Mouse (Mus musculus): Measurements from ENCODE around the gene Enox2. TPM values are rescaled to one million over a fixed set of nuclear protein-coding genes. Genes with fewer than 3 reads are reported as not detected.
"Not testable (repeated sequence)": the region's sequence is repeated elsewhere in the genome, so short reads cannot be mapped to it uniquely, and the experiment has no call there.

Gene Enox2
- 10 to 100 TPM in 1 of 2 experiments, 1 to 10 TPM in 1; 8.9 to 10.0 TPM for total RNA-seq (2021)

DNA sequence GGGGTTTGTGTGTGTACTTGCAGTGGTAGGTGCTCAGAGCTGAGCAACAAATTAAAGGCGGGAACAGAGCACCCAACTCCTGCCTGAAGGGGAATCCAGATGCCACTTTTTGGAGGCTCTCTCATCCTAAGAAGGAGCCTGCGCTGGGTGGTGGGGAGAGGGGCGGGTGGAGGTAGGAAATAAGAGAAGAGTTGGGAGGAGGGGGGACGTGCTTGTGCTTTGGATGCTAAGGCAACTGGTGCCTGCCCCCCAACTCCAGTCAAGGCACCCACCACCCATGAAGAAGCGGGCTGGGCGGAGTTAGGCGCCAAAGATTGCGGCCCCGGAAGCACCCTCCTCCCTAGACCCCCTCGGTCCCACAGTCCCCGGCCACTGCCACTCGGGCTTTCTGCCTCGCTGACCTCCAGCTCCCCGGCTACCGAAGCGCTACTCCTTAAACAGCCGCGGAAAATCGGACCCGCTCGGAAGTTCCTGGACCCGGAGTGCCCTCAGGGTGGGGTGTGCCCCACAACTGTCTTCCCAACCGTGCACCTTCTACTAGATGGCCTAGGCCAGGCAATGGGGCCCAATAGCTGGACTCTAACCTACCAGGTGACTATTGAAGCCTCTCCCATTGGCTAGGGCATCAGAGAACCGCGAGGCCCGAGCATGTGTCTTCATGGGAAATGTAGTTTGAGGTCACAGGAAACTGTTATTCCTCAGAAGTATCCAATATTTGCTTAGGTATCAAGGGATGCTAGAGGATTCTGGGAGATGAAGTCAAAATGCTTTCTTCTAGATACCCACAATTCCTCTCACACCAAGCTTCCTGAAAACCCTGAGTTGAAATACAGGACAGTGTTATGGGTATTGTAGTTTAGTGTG lies at the start of gene Enox2:
TSS of gene Enox2 (minus strand) at position 560 of the 864 bp plus-strand sequence.
- intact Hi-C loops (cut with DNase I) = no loop called here
- DNase-seq (ENCODE audit: low spot score in 2 of 2) = peak; percentile 83 to 87

DNA sequence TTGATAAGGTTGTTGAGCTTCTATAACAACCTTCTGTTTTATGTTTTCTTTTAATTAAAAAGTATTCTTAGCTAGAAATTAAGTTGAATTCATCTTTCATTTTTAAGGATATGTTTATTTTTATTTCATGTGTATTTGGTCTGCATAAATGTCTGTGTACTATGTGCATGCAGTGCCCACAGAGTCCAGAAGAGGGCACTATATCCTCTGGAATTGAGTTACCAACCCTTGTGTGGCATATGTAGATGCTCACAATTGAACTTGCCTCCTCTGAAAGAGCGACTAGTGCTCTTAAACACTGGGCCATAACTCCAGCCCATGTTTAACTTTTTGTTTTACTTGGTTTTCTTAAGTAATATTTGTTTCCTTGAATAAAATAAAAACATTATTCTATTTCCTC lies 21.4 kb upstream of the Enox2 start:
- intact Hi-C loops (cut with DNase I) = loop anchor here (5.0 to 10.0 kb wide), 2 partner anchors 412 to 625 kb away; no protein-coding TSS in a partner anchor
- no peak for DNase-seq (ENCODE audit: low spot score in 2 of 2)

DNA sequence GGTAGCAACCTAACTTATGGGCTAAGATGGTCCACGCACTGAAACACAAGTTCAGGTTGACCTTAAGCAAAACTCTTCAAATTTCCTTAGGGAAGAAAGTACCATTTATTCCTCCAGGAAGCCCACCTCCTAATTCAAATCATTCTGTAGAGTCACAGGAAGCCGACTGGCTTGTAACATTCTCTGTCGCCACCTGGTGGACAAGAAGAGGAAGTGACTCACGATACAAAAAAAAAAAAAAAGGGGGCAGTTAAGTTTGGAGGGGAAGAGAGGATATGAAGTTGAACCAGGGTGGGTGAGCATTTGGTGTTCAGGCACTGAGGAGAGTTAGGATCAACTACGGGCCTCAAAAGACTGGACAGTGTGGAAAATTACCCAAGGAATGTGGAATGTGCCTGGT lies 18.6 kb upstream of the Enox2 start:
- intact Hi-C loops (cut with DNase I) = loop anchor here (5.0 to 10.0 kb wide), 2 partner anchors 409 to 622 kb away; no protein-coding TSS in a partner anchor
- DNase-seq (ENCODE audit: low spot score in 2 of 2) = no peak

DNA sequence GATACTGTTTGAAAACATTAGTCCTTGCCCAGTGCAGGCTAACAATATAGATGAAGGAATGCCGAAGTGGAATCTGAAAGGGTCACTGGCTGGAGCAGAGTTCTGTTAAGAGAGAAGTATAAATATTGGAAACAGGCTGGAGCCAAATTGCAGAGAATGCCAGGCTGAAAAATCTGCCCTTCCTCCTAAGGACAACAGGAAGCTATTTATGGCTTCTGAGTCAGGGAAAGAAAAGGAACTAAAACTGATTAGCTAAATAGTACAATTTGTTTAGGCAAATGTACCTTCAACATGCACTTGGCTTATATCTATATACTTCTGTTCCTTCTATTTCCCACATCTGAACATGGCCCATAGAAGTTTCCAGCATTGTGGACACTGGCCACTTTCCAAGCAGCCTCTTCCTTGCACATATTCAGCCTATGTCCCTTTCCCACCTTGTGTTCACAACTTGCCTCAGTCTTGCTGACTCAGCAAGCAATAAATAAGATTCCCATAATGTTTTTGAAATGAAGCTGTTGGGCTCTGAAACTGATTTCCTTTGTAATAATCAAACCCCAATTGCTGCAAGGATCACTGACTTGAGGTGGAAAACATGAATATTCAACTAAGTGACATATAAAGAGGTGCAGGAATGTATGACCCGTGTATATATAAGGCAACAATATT lies 8.0 kb downstream of the Enox2 start:
- DNase-seq (ENCODE audit: low spot score in 2 of 2) = no peak
- intact Hi-C loops (cut with DNase I) = no loop called here

DNA sequence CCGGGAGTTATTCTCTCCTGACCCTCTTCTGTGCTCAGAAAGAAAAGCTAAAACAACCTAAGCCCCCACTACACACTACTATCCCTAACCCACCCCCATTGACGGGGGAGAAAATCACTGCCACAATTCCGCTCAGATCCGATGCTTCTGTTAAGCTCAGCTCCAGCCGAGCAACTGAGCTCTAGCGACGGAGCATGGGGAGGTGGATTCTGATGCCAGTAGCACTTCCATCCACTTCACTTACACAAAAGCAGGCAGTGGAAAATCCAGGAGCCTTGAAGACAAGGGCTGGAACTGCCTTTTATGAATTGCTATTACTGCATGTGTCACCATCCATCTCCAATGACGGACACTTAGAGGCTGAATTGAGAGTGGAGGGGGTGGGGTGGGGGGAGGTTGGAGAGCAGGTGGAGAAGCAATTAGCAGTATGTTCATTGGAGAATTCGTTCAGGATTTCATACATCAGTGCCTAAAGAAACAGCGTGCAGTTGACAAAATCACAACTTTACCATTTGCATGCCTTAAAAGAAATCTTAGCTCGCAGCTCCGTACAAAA lies 14.5 kb downstream of the Enox2 start:
- DNase-seq (ENCODE audit: low spot score in 2 of 2) = peak; percentile 3 to 5
- intact Hi-C loops (cut with DNase I) = no loop called here

DNA sequence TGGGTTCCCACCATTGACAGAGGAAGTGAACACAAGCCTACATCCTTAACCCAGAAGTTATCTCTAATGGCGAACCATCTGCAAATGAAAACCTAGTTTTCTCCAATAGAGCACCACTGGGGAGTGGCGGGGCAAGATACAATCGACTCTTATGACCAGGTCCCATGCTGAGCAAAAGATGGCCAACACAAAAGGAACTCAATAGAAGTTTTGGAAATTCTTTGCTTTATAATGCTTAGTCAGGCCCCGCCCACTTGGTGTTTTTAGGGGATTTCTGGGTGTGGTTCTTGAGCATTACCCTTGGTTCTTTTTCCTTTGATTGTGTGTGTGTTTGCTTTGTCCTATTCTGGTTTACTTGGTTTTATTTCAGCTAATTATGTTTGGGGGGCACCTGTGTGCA lies 37.2 kb downstream of the Enox2 start:
- intact Hi-C loops (cut with DNase I) = no loop called here
- no peak for DNase-seq (ENCODE audit: low spot score in 2 of 2)

DNA sequence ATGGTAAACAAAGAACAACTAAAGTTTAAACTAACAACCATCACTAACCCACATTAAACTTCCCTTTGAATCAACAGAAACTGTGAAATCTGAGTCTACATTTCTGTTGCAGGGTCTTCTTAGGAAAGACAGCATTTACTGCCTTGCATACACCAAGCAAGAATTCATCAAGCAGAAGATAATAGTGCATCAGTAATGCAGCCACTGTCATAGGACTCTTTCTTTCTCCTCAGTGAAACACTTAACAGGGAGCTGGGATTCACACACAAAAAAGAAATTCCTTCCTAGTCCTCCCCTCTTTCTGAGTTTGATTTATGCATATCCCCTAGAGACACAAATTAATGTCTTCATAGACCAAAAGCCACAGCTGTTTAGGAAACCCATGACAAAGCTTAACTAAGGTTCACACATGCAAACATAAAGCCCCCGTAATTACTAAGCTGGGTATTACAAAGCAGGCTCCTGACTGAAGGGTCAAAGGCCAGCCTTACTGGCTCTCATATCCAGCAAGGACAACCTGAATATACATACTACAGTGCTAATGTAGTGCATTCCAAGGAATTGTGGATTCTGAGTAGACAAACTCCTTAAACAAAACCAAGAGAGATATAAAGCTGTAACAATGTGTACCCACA lies 62.1 kb downstream of the Enox2 start:
- intact Hi-C loops (cut with DNase I) = no loop called here
- DNase-seq (ENCODE audit: low spot score in 2 of 2) = no peak

DNA sequence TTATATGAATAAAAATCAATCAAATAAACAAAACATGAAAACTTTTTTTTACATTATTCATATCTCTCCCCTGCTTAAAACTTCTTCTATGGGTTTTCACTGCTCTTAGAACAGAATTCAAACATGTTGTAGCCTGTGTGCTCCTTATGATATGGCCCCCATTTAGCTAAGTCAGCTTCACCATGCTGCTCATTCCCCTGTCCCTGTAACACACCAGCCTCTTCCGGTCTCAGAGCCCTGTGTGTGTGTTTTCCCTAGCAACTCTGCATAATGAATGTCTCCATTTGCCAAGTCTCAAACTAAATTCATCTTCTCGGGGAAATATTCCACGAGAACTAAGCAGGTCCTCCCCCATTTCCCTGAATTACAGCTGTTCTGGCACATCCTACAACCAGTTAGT lies 71.6 kb downstream of the Enox2 start:
- intact Hi-C loops (cut with DNase I) = no loop called here
- no peak for DNase-seq (ENCODE audit: low spot score in 2 of 2)

DNA sequence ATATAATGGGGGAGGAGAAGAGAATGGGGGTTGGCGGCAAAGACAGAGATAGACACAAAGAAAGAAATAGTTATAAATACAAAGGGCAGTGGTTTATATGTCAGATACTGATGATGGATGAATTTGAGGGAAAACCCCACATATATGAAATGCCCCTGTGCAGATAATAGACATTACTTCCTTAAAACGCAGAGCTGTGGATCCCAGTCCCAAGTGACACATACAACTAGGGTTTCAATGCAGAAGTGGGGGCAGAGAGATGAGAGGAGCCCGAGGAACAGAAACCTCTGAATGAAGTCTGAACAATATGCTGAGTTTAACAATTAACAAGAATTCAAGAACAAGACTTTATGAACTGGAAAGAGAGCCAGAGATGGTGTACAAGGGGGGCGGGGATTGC lies 91.7 kb downstream of the Enox2 start:
- intact Hi-C loops (cut with DNase I) = no loop called here
- DNase-seq (ENCODE audit: low spot score in 2 of 2) = no peak

DNA sequence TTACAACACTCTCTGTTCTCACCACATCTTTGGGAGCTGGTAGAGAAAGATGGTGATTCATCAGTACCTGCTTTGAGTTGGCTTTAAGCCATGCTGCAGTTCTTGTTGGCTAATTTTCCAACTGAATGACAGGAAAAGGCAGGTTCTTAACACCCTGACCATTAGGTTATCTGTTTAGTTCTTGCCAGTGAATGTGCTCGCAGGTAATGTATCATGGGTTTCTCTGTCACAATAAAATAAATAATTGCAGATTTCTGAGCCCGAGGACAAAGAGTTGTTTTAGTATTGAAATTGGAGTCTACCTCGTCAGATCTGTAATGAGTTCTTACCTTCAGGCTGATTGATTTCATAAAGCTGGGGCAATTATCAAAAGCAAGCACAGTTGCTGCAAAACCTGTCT lies 106.9 kb downstream of the Enox2 start:
- DNase-seq (ENCODE audit: low spot score in 2 of 2) = no peak
- intact Hi-C loops (cut with DNase I) = no loop called here

DNA sequence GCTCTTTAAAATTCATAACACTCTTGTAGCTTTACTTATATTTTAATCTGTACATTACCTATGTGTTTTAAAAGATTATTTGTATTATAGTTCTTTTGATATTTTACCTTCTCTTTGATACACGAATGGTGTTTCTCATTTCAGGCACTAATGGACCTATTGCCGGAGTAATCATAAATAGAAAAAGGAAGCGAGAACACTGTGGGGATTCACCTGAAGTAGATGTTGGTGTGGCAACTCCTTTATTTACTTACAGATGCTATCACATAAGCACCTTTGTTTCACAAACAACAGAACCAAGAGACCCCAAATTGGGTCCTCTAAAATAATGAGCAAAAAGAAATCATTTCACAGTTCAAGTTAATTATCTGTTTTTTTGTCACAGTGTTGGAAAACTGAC lies 109.4 kb downstream of the Enox2 start:
- intact Hi-C loops (cut with DNase I) = no loop called here

DNA sequence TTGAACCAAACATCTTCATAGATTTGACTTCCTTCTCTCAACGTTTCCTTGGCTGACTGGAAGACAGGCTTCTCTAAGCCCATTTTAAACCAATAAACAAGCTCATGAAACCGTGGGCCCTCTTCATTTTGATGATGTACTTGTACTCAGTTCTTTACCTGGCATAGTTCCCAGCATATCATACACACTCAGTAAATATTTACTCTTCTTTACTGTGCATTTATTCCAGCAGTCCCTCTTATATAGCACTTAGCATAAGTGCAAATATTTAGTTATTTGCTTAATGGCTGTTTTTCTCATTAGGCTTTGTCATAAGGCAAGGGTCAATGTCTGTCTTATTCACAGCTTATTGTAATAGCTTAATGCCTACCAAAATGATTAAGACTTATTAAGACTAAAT lies 133.8 kb downstream of the Enox2 start:
- intact Hi-C loops (cut with DNase I) = no loop called here
- no peak for DNase-seq (ENCODE audit: low spot score in 2 of 2)

More for the DNA sequence above, 109.4 kb downstream of the Enox2 start:
- no peak for DNase-seq (ENCODE audit: low spot score in 2 of 2)

DNA sequence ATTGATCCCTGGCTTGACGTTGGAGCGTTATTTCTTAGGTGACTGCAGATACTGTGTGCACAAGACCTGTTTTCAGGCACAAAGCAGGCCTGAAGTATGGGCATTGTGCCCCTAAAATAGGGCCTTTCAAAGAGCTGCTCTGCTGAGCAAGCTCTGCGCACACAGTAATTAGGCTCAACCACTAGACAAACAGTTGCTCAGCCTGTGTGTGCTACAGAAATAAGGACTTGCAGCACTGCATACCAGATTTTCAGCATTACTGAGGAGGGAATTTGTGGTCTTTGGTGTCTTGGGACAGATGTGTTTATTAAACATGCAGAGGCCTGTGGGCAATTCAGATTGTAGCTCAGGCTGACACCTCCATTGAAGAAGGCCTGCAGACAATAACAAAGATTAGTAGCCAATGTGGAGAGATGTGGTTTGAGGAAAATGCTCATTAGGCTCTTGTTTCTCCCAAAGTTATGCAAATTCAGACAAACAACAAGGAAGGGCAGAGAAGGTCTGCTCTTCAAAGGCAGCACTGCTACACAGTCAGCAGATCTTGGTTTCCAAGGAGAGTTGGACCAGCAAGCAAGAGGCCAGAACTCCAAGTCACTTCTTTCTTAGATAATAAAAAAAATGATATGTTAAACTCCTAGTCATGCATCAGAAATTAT lies 163.2 kb downstream of the Enox2 start:
- intact Hi-C loops (cut with DNase I) = no loop called here
- no peak for DNase-seq (ENCODE audit: low spot score in 2 of 2)

DNA sequence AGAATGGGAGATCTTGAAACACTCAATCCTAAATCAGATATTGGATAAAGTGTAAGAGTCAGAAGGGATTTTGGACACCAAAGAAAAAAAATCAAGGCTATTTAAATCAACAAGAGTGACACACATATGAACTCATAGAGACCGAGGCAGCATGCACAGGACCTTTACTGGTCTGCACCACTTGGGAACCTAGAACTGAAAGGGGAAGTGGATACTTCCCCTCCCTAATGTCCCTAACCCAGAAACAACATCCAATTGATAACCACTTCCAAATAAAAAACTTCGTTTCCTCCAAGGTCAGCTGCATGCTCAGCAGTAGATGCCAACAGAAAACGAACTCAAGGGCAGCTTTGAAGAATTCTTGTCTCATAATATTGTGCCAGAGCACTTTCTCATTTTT lies 171.6 kb downstream of the Enox2 start:
- DNase-seq (ENCODE audit: low spot score in 2 of 2) = no peak
- intact Hi-C loops (cut with DNase I) = no loop called here

DNA sequence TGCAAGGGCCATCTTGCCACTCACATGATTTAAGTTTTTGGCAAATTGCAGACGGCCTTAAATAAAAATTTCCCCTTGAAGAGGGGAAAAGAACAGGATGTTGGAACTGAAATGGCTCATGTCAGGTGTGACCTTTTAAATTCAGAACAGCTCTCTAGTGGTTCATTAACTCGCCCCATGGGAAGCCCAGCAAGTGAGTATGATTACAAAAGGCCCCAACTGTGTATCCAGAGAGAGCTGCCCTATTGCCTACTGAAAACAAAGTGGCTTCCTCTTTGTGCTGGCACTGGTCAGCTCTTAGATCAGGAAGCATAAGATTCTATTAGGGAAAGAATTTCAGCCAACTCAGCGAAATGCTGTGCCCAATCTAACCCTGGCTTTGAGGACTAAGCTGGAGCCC lies 175.6 kb downstream of the Enox2 start:
- no peak for DNase-seq (ENCODE audit: low spot score in 2 of 2)
- intact Hi-C loops (cut with DNase I) = no loop called here

DNA sequence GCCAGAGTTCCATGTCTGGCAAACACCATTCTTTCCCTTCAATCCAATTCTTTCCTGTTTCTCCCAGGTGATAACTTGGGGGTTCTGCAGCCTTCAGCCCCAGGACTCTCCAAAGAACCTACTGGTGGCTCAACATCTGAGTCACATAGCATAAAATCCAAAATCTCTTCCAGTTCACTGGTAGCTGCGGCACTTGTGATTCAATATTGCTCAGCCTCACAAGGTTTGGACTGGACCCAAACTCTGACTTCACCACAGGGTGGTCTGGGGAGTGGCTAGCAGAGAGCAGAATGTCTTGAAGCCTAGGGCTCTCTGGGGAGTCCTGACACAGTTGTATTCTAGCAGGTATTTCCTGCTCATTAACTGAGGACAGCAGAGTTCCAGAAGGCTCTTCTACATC lies 187.5 kb downstream of the Enox2 start:
- intact Hi-C loops (cut with DNase I); DNase-seq (ENCODE audit: low spot score in 2 of 2): not testable (repeated sequence)

DNA sequence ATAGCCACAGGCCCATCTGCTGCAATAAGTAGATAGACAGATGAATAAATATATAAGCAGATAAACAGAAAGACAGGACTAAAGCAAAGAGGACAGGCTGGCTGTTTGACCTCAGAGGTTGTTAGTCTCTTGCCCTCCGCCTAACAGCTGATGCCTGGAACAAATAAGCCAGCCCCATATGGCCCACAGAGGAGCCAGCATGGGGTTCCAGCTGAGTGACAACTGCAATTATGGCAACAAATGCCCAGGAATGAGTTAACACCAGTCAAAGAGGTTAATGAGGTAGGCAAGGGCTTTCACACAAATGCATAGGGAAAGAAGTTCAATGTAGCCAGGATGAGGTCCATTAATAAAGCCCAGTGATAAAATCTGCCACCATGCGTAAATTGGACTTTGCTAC lies 191.8 kb downstream of the Enox2 start:
- intact Hi-C loops (cut with DNase I) = no loop called here

DNA sequence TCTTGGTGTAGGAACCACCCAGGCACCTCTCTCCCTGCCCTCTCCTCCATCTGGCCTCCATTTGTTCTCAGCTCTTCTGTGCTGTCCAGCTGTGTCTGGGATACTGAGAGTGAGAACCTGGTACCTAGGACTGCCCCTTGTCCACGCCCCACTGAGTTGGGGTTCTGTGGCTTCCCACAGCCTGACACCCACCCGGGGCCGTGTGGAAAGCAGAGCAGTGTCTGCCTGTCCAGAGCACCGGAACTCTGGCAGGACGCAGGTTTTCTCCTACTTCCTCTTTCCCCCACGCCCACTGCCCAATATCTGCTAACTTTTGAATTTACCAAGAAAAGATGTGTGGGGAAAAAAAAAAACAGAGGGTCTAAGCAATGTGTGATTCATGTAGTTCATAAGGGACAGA lies 213.0 kb downstream of the Enox2 start:
- intact Hi-C loops (cut with DNase I) = no loop called here
- DNase-seq (ENCODE audit: low spot score in 2 of 2) = no peak

More for the DNA sequence above, 191.8 kb downstream of the Enox2 start:
- no peak for DNase-seq (ENCODE audit: low spot score in 2 of 2)

DNA sequence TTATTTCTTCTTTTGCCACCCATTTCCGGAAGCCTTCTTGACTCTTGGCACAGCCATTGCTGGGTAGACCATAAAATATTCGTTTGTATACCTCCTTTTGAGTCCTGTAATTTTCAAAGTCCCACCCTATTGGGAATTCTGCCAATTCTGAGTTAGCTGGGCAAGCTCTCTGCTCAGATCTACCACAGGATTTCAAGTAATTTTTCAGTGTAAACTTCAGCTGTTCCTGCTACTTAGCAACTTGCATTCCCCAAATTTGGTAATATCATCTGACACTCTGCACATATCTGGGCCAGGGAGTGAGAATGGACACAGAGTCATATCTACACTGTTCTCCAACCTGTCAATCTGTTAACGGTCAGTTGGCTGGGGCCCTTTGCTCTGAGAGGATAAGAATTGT lies 214.5 kb downstream of the Enox2 start:
- DNase-seq (ENCODE audit: low spot score in 2 of 2) = no peak
- intact Hi-C loops (cut with DNase I) = no loop called here

DNA sequence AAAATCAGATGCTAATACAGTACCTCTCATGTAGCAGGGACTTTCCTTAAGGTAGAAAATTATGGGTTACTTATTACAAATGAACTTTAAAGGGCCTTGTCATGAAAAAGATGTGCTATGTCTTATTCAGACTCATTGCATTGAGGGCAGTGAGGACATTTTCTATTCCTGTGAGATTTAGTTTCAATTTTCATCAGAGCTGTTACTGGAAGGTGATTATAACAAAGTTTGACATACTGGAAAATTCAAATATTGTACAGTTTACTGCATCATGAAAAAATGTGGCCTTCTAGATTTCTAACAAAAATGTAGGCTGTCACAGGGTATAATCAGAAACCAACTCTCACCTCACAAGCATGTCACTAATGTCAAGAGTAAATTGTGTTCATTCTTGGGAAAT lies 242.9 kb downstream of the Enox2 start:
- intact Hi-C loops (cut with DNase I) = no loop called here
- DNase-seq (ENCODE audit: low spot score in 2 of 2) = no peak

Measured in left cerebral cortex, postnatal 36 days (tissue).